ENCODE assay signal across 11 mouse cellular contexts in genomic region chr8:13462392-13462791, GRCm38 (mm10). TPM values are rescaled to one million over a fixed set of nuclear protein-coding genes. Genes with fewer than 3 reads are reported as not detected.
DNase-seq lines count a peak whose midpoint lies in the region; ATAC-seq lines count a peak whose summit lies in the region.
"Had no signal": no experiment of that assay in that cellular context is flagged by ENCODE, and none has a peak within 500 bp of the region (broad histone marks: within the 10 kb centered on the region; RNA-seq: fewer than 3 reads in every experiment).

No protein-coding gene starts in this region.

- no peaks in the 10 kb centered on the region for H3K9me3 ChIP-seq in kidney, embryonic 15.5 days (replicated peaks)
- H3K9me3 ChIP-seq in midbrain, embryonic 10.5 days (replicated peaks), result no peaks in the 10 kb centered on the region
- H3K9me3 ChIP-seq: heart, embryonic 15.5 days; limb, embryonic 12.5 days; neural tube, embryonic 13.5 days had no signal

- peak; percentile 94 for DNase-seq in kidney, adult 11 months
- peak; percentile 90 for DNase-seq in adrenal gland, postnatal 10 days
- peak; percentile 94 to 95 for DNase-seq in kidney, postnatal 25 days
- peak; percentile 66 for DNase-seq in ovary, adult 18-20 months (ENCODE audit: low spot score)
- DNase-seq in layer of hippocampus, adult 9-10 months (ENCODE audit: low spot score), result no peak
- DNase-seq in thymus, postnatal 0 days (ENCODE audit: low spot score), result no peak
- no peak for DNase-seq in midbrain, embryonic 10.5 days (ENCODE audit: low spot score)

- H3K4me2 ChIP-seq in kidney, embryonic 15.5 days, result no peak overlapping the region
- H3K4me2 ChIP-seq: heart, embryonic 15.5 days; limb, embryonic 12.5 days; neural tube, embryonic 13.5 days had no signal

- no peaks in the 10 kb centered on the region for H3K36me3 ChIP-seq in kidney, embryonic 15.5 days
- no peaks in the 10 kb centered on the region for H3K36me3 ChIP-seq in midbrain, embryonic 10.5 days
- H3K36me3 ChIP-seq: limb, embryonic 12.5 days; neural tube, embryonic 13.5 days had no signal

- no peak overlapping the region for H3K9ac ChIP-seq in kidney, embryonic 15.5 days
- H3K9ac ChIP-seq: heart, embryonic 15.5 days; limb, embryonic 12.5 days; neural tube, embryonic 13.5 days had no signal

- H3K27me3 ChIP-seq in kidney, embryonic 15.5 days, result no peaks in the 10 kb centered on the region
- no peaks in the 10 kb centered on the region for H3K27me3 ChIP-seq in midbrain, embryonic 10.5 days (ENCODE audit: low read depth, poor library complexity, severe bottlenecking)
- H3K27me3 ChIP-seq: heart, embryonic 15.5 days; limb, embryonic 12.5 days; neural tube, embryonic 13.5 days had no signal

- H3K27ac ChIP-seq in kidney, embryonic 15.5 days, result no peak overlapping the region
- no peak overlapping the region for H3K27ac ChIP-seq in midbrain, embryonic 10.5 days (replicated peaks)
- H3K27ac ChIP-seq: heart, embryonic 15.5 days; limb, embryonic 12.5 days; neural tube, embryonic 13.5 days had no signal

- 61% methylated on average over 10 of the region's 10 CpGs for WGBS in kidney, embryonic 15.5 days
- 88% methylated on average over 10 of the region's 10 CpGs for WGBS in midbrain, embryonic 10.5 days

- H3K4me3 ChIP-seq in kidney, embryonic 15.5 days (replicated peaks), result no peak overlapping the region
- no peak overlapping the region for H3K4me3 ChIP-seq in midbrain, embryonic 10.5 days
- H3K4me3 ChIP-seq: heart, embryonic 15.5 days; limb, embryonic 12.5 days; neural tube, embryonic 13.5 days had no signal

- peaks cover 31% of the 10 kb centered on the region for H3K4me1 ChIP-seq in kidney, embryonic 15.5 days
- H3K4me1 ChIP-seq in midbrain, embryonic 10.5 days, result no peaks in the 10 kb centered on the region
- H3K4me1 ChIP-seq: limb, embryonic 12.5 days; neural tube, embryonic 13.5 days had no signal

- no peak for ATAC-seq in kidney, embryonic 15.5 days (replicated peaks; ENCODE audit: low FRiP score)

RNA-seq across cellular contexts. Expression of gene Tmem255b, which starts 27.4 kb away (rescaled TPM):
- 0.62 and 1.2 TPM in 2 replicates for polyA plus RNA-seq in kidney, embryonic 15.5 days (2015; fragmentation: Nextera tagmentation; extraction: Ambion mirVana)
- total RNA-seq in adrenal gland, postnatal 10 days (2021), result 1 to 10 TPM; 3.4 to 5.3 TPM
- polyA plus RNA-seq in thymus, postnatal 0 days (2015; fragmentation: Nextera tagmentation; extraction: Ambion mirVana), result 0.55 and 0.99 TPM in 2 replicates
- polyA plus RNA-seq in midbrain, embryonic 10.5 days (2016; fragmentation: Nextera tagmentation; extraction: Ambion mirVana), result 0.10 TPM in 1 of 2 replicates, not detected in the other

RNA-seq across cellular contexts. Expression of gene Gas6, which starts 31.9 kb away (rescaled TPM):
- 52.2 and 55.3 TPM in 2 replicates for polyA plus RNA-seq in kidney, embryonic 15.5 days (2015; fragmentation: Nextera tagmentation; extraction: Ambion mirVana)
- total RNA-seq in adrenal gland, postnatal 10 days (2021), result 10 to 100 TPM; 98.1 to 99.0 TPM
- 169 and 187 TPM in 2 replicates for polyA plus RNA-seq in thymus, postnatal 0 days (2015; fragmentation: Nextera tagmentation; extraction: Ambion mirVana)
- polyA plus RNA-seq in midbrain, embryonic 10.5 days (2016; fragmentation: Nextera tagmentation; extraction: Ambion mirVana), result 8.9 and 14.6 TPM in 2 replicates

RNA-seq across cellular contexts. Expression of gene Grk1, which starts 57.5 kb away (rescaled TPM):
- not detected in 2 replicates for polyA plus RNA-seq in kidney, embryonic 15.5 days (2015; fragmentation: Nextera tagmentation; extraction: Ambion mirVana)
- total RNA-seq in adrenal gland, postnatal 10 days (2021), result under 1 TPM in 1 of 2 experiments, not detected in 1; 0.03 TPM
- polyA plus RNA-seq in thymus, postnatal 0 days (2015; fragmentation: Nextera tagmentation; extraction: Ambion mirVana), result 0.03 TPM in 1 of 2 replicates, not detected in the other
- 0.02 TPM in 1 of 2 replicates, not detected in the other for polyA plus RNA-seq in midbrain, embryonic 10.5 days (2016; fragmentation: Nextera tagmentation; extraction: Ambion mirVana)
- polyA plus RNA-seq: heart, embryonic 15.5 days; neural tube, embryonic 13.5 days had no signal

Comparison
In these comparisons a context has a peak if more than half of its experiments do, and no peak if none do; other contexts are left out.
1. DNase-seq: peak in kidney, adult 11 months (single experiment), adrenal gland, postnatal 10 days (single experiment), kidney, postnatal 25 days (2 of 2) and ovary, adult 18-20 months (single experiment); none in layer of hippocampus, adult 9-10 months (single experiment), thymus, postnatal 0 days (single experiment) and midbrain, embryonic 10.5 days (single experiment).